Mouse (Mus musculus) bone marrow, adult 2 months (tissue): ENCODE results near the gene Ephb2.

Experiments used
- CTCF ChIP-seq: fragments of 200-500 bp; IDR thresholded peaks from 2 replicates; pipeline ENCODE4 v1.5.1; 2011; ENCODE audit warnings: low read length, control low read depth; ENCODE audit not compliant: control insufficient read depth, insufficient read depth
- POLR2A ChIP-seq: fragments of 200-500 bp; IDR thresholded peaks from 2 replicates; pipeline ENCODE4 v1.6.1; 2011; ENCODE audit warnings: low read depth, mild to moderate bottlenecking, control low read depth, low read length, borderline replicate concordance; ENCODE audit not compliant: control insufficient read depth

DNA sequence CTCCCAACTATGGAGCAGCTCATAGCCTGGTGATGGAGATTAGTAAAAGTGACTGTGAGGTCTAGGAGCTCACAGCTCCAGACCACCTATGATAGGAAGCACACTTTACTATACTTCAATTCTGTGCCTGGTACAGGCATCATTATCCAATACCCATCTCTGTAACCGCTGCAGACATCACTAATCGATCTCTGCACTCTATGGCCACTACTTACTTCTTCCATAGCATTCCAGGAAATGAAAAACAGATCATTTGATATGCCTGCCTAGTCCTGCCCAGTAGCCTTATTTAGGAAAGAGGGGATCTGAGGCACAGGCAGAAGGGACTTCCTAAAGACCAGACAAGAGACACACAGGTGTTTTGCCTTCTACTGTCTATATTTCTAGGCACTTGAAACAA is 59.9 kb downstream of the Ephb2 start:
- TF ChIP-seq CTCF = no peak
- no peak for TF ChIP-seq POLR2A
